Mouse (Mus musculus): ENCODE results near the gene Gtf2ird1.

- TF ChIP-seq CTCF (IDR thresholded peaks at IDR 0.05): no peak
- TF ChIP-seq POLR2A (IDR thresholded peaks at IDR 0.05; ENCODE audit: insufficient read depth, low read depth, low read length): no peak
Measured at GRCm38 (mm10) chr5:134423372-134423771, 33.1 kb downstream of the Gtf2ird1 start.

Measured in heart, adult 2 months (tissue).